Mouse (Mus musculus) testis, adult 2 months (tissue): ENCODE results near the gene Popdc2.

ENCODE experiments used
- CTCF ChIP-seq: fragments of 200-500 bp; IDR thresholded peaks from 2 replicates; pipeline ENCODE4 v1.5.1; 2012; ENCODE audit warnings: low read depth, mild to moderate bottlenecking, inconsistent platforms, low read length, moderate library complexity; ENCODE audit not compliant: control insufficient read depth, insufficient read depth, insufficient replicate concordance
- POLR2A ChIP-seq: fragments of 200-500 bp; IDR thresholded peaks from 2 replicates; pipeline ENCODE4 v1.6.1; 2012; ENCODE audit warnings: low read depth, mild to moderate bottlenecking, inconsistent platforms, low read length, moderate library complexity; ENCODE audit not compliant: control insufficient read depth

DNA sequence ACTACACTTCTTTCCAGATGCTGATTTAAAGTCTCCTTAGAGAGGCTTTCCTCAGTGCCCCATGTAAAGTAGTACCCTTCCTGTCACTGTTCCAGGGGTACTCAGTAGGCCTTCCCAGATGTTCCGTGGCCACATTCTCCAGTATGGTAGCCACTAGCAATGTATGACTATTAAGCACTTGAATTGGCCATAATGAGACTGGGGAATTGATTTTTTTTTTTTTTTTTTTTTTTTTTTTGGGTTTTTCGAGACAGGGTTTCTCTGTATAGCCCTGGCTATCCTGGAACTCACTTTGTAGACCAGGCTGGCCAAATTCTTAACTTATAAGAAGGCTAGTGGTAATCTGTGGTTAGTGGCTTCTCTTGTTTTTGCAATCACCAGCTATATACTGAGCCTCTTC lies 12.1 kb upstream of the Popdc2 start:
- TF ChIP-seq CTCF (no peak), POLR2A (no peak)
